Mouse (Mus musculus): ENCODE data around the gene Tmem200b.

DNA sequence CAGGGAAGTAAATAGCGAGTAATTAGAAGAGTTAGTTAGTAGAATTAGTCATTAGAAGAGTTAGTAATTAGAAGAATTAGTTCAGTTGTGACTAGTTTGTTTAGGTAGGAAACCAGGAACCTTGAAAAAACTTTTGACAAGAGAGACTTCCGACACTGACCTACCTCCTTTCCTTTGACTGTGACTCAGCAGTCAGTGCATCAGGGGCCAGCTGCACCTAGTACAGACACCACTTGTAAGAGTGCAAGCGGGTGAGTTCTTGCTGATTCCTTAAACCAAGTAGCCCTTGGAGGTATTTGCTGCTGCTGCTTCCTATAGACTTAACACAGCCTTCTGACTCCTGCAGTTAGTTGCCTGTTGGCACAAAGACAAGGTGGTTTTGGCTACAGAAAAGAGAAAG is 30.9 kb upstream of the Tmem200b start:
- TF ChIP-seq CTCF (IDR thresholded peaks at IDR 0.05; ENCODE audit: low read depth) (no peak), EP300 (IDR thresholded peaks at IDR 0.05; ENCODE audit: low read depth) (no peak)

Data from liver, postnatal 0 days (tissue).